Mouse (Mus musculus): Measurements from ENCODE around the gene Cacna2d2. TPM values are rescaled to one million over a fixed set of nuclear protein-coding genes. Genes with fewer than 3 reads are reported as not detected.

The Cacna2d2 gene
- polyA plus RNA-seq, 1 experiment from 2014 or later: 0.64 TPM

GRCm38 (mm10) chr9:107541474-107542351, 142.3 kb downstream of the Cacna2d2 start, which contains the start of the genes Cyb561d2 and Nprl2:
TSS of gene Cyb561d2 (minus strand) at chr9:107542193.
TSS of gene Nprl2 (plus strand) at chr9:107542226.
- no peak for TF ChIP-seq CTCF (IDR thresholded peaks at IDR 0.05; ENCODE audit: low read depth)
- Histone ChIP-seq H3K4me1 (replicated peaks; ENCODE audit: insufficient read depth, low read length) (peaks cover 16% of the 10 kb centered on the region), H3K9me3 (replicated peaks; ENCODE audit: low read length) (no peaks in the 10 kb centered on the region), H3K27ac (peak within 1 kb of the TSS; percentile 80), H3K36me3 (ENCODE audit: insufficient read depth, low read length) (peaks cover 29% of the 10 kb centered on the region), H3K9ac (ENCODE audit: low read depth, low read length) (peak within 1 kb of the TSS; percentile 67), H3K4me3 (replicated peaks; ENCODE audit: low read depth, low read length) (peak within 1 kb of the TSS; percentile 70), H3K27me3 (ENCODE audit: insufficient read depth, low read length) (no peaks in the 10 kb centered on the region), H3K4me2 (ENCODE audit: low read length) (peak within 1 kb of the TSS; percentile 95)
- ATAC-seq (replicated peaks; ENCODE audit: low FRiP score, low read depth) (peak; percentile 75), DNase-seq (ENCODE audit: low spot score) (peak; percentile 97)
- under 1% methylated on average over 46 of the region's 46 CpGs for WGBS

- Histone ChIP-seq H3K4me1 (replicated peaks; ENCODE audit: insufficient read depth, low read length) (peaks cover 17% of the 10 kb centered on the region; the same call in 1 of the 2 replicates), H3K27me3 (ENCODE audit: insufficient read depth, low read length) (no peaks in the 10 kb centered on the region), H3K4me3 (replicated peaks; ENCODE audit: low read depth, low read length) (peak overlapping the region; percentile 70), H3K9me3 (replicated peaks; ENCODE audit: low read length) (no peaks in the 10 kb centered on the region), H3K27ac (peak overlapping the region; percentile 80), H3K4me2 (ENCODE audit: low read length) (peak overlapping the region; percentile 95), H3K36me3 (ENCODE audit: insufficient read depth, low read length) (peaks cover 29% of the 10 kb centered on the region), H3K9ac (ENCODE audit: low read depth, low read length) (peak overlapping the region; percentile 67)
- DNase-seq (ENCODE audit: low spot score): no peak
- 0 out of 2 replicates have a peak, but pooled peaks have one; percentile 15 for ATAC-seq (replicated peaks; ENCODE audit: low FRiP score, low read depth)
- no peak for TF ChIP-seq CTCF (IDR thresholded peaks at IDR 0.05; ENCODE audit: low read depth)
- WGBS: under 1% methylated on average over 11 of the region's 11 CpGs
These were observed 142.9 kb downstream of the Cacna2d2 start for GRCm38 (mm10) chr9:107542352-107542686.

DNA sequence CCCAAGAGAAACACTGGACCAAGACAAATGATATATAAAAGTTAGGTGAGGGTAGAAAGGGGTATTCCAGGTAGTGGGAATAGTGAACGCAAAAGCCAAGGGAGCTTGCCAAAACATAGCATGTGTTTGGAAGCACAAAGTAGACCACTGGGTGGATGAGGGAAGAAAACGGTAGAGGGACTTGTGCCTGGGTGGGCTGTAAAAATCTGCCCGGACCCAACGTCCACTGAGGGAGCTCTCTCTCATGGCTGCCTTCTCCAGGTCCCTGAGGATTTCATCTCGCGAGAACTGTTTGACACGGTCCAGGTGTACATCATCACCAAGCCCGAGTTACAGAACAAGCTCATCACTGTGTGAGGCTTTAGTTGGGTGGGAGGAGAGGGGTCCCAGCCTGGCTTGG, 143.3 kb downstream of the Cacna2d2 start:
- H3K4me1 ChIP-seq (replicated peaks; ENCODE audit: insufficient read depth, low read length): peaks cover 20% of the 10 kb centered on the region; the same call in 1 of the 2 replicates
- peak overlapping the region; percentile 95 for H3K4me2 ChIP-seq (ENCODE audit: low read length)
- ATAC-seq (replicated peaks; ENCODE audit: low FRiP score, low read depth) (no peak; the same call in 1 of the 2 replicates), DNase-seq (ENCODE audit: low spot score) (peak; percentile 71)
- peak overlapping the region; percentile 80 for H3K27ac ChIP-seq
- H3K27me3 ChIP-seq (ENCODE audit: insufficient read depth, low read length): no peaks in the 10 kb centered on the region
- peak overlapping the region; percentile 70 for H3K4me3 ChIP-seq (replicated peaks; ENCODE audit: low read depth, low read length)
- H3K9me3 ChIP-seq (replicated peaks; ENCODE audit: low read length): no peaks in the 10 kb centered on the region
- H3K9ac ChIP-seq (ENCODE audit: low read depth, low read length): peak overlapping the region; percentile 67
- WGBS: 26% methylated on average over 8 of the region's 8 CpGs
- TF ChIP-seq CTCF (IDR thresholded peaks at IDR 0.05; ENCODE audit: low read depth): no peak
- peaks cover 29% of the 10 kb centered on the region for H3K36me3 ChIP-seq (ENCODE audit: insufficient read depth, low read length)

DNA sequence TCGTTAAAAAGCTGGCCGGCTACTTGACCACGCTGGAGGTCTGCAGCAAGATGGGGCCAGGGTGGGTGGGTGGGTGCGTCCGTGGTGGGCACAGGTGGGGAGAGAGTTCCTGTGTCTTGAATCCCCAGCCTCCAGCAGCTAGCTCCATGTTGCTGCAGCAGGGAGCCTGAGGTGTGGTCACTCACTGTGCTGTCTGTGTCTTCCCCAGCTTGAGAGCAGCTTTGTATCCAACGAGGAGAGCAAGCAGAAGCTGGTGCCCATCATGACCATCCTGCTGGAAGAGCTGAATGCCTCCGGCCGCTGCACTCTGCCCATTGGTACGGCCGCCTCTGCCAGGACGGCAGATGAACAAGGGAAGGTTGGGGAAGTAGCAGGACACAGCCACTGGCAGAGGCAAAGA, 143.9 kb downstream of the Cacna2d2 start:
- 0 out of 2 replicates have a peak overlapping the region, but pooled peaks have one; percentile 67 for H3K9ac ChIP-seq (ENCODE audit: low read depth, low read length)
- peak overlapping the region; percentile 95; the same call in 1 of the 2 replicates for H3K4me2 ChIP-seq (ENCODE audit: low read length)
- DNase-seq (ENCODE audit: low spot score): no peak
- H3K4me3 ChIP-seq (replicated peaks; ENCODE audit: low read depth, low read length): no peak overlapping the region
- H3K4me1 ChIP-seq (replicated peaks; ENCODE audit: insufficient read depth, low read length): peaks cover 20% of the 10 kb centered on the region; the same call in 1 of the 2 replicates
- no peak for ATAC-seq (replicated peaks; ENCODE audit: low FRiP score, low read depth)
- no peak overlapping the region for H3K27ac ChIP-seq
- H3K9me3 ChIP-seq (replicated peaks; ENCODE audit: low read length): no peaks in the 10 kb centered on the region
- TF ChIP-seq CTCF (IDR thresholded peaks at IDR 0.05; ENCODE audit: low read depth): no peak
- WGBS: 86% methylated on average over 11 of the region's 11 CpGs
- no peaks in the 10 kb centered on the region for H3K27me3 ChIP-seq (ENCODE audit: insufficient read depth, low read length)
- peaks cover 23% of the 10 kb centered on the region for H3K36me3 ChIP-seq (ENCODE audit: insufficient read depth, low read length)

GRCm38 (mm10) chr9:107544196-107544700, 144.8 kb downstream of the Cacna2d2 start:
- no peak for DNase-seq (ENCODE audit: low spot score)
- H3K36me3 ChIP-seq (ENCODE audit: insufficient read depth, low read length): peaks cover 13% of the 10 kb centered on the region; the same call in 1 of the 2 replicates
- H3K27ac ChIP-seq: no peak overlapping the region
- WGBS: 95% methylated on average over 17 of the region's 17 CpGs
- no peak overlapping the region for H3K9ac ChIP-seq (ENCODE audit: low read depth, low read length)
- no peaks in the 10 kb centered on the region for H3K9me3 ChIP-seq (replicated peaks; ENCODE audit: low read length)
- no peak for ATAC-seq (replicated peaks; ENCODE audit: low FRiP score, low read depth)
- no peak overlapping the region for H3K4me2 ChIP-seq (ENCODE audit: low read length)
- TF ChIP-seq CTCF (IDR thresholded peaks at IDR 0.05; ENCODE audit: low read depth): no peak
- no peaks in the 10 kb centered on the region for H3K27me3 ChIP-seq (ENCODE audit: insufficient read depth, low read length)
- H3K4me3 ChIP-seq (replicated peaks; ENCODE audit: low read depth, low read length): no peak overlapping the region
- H3K4me1 ChIP-seq (replicated peaks; ENCODE audit: insufficient read depth, low read length): peaks cover 20% of the 10 kb centered on the region; the same call in 1 of the 2 replicates

DNA sequence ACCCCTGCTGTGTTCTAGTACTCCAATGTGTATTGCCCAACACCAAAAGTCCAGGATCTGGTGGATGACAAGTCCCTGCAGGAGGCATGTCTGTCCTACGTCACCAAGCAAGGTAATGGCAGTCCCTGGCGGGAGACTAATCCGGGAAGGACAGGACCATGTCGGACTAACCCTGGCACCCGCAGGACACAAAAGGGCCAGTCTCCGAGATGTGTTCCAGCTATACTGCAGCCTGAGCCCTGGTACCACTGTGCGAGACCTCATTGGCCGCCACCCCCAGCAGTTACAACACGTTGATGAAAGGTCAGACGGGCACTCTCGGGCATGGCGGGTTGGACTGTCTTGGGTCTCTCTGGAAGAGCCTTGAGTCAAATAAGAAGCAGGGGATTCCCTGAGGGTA, 145.3 kb downstream of the Cacna2d2 start:
- Histone ChIP-seq H3K36me3 (ENCODE audit: insufficient read depth, low read length) (peaks cover 9% of the 10 kb centered on the region; the same call in 1 of the 2 replicates), H3K9me3 (replicated peaks; ENCODE audit: low read length) (no peaks in the 10 kb centered on the region), H3K27me3 (ENCODE audit: insufficient read depth, low read length) (no peaks in the 10 kb centered on the region), H3K4me3 (replicated peaks; ENCODE audit: low read depth, low read length) (no peak overlapping the region), H3K9ac (ENCODE audit: low read depth, low read length) (no peak overlapping the region), H3K4me1 (replicated peaks; ENCODE audit: insufficient read depth, low read length) (peaks cover 20% of the 10 kb centered on the region; the same call in 1 of the 2 replicates), H3K4me2 (ENCODE audit: low read length) (no peak overlapping the region), H3K27ac (no peak overlapping the region)
- TF ChIP-seq CTCF (IDR thresholded peaks at IDR 0.05; ENCODE audit: low read depth): no peak
- WGBS: 94% methylated on average over 12 of the region's 12 CpGs
- DNase-seq (ENCODE audit: low spot score) (no peak), ATAC-seq (replicated peaks; ENCODE audit: low FRiP score, low read depth) (no peak)

Measured in kidney, postnatal 0 days (tissue).